Comparison of ENCODE assay signal across 22 mouse cellular contexts in the genomic region with DNA sequence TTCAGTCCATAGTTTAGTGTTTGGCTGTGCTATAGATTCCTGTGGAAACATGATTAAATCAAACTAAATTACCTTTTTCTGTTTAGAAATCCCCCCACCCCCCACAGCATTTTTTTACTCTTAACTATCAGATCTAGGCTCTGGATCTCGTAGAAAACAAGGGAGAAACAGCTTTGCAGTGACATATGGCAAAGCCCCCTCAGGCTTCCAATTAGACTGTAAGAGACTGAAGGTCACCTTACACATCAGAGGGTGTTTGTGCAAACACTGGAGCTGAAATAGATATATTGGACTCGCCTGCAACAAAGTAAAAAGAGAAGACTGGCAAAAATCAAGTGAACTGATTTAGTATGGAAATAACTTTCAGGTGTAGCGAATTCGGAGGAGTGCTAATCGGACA.
"Had no signal": no experiment of that assay in that cellular context is flagged by ENCODE, and none has a peak within 500 bp of the region (broad histone marks: within the 10 kb centered on the region; RNA-seq: fewer than 3 reads in every experiment).

No protein-coding gene starts in this region.

- H3K27ac ChIP-seq: limb, embryonic 12.5 days; limb, embryonic 15.5 days; liver, embryonic 14.5 days; macrophage; midbrain, embryonic 15.5 days; neural tube, embryonic 13.5 days; stomach, postnatal 0 days had no signal

- H3K9ac ChIP-seq: limb, embryonic 12.5 days; limb, embryonic 15.5 days; liver, embryonic 14.5 days; liver, postnatal 0 days; lung, embryonic 14.5 days; midbrain, embryonic 15.5 days; neural tube, embryonic 13.5 days had no signal

- H3K4me3 ChIP-seq: limb, embryonic 12.5 days; limb, embryonic 15.5 days; midbrain, embryonic 15.5 days; myocyte; neural tube, embryonic 13.5 days had no signal

- DNase-seq: kidney, adult 9 months; kidney, postnatal 14 days; kidney, postnatal 4 days; left cerebral cortex, postnatal 4 days; liver, postnatal 0 days; lung, embryonic 14.5 days; right cerebral cortex, adult 18-20 months; right cerebral cortex, postnatal 14 days; right cerebral cortex, postnatal 4 days; thymus, adult 2 months; thymus, postnatal 14 days; thymus, postnatal 4 days had no signal

- ATAC-seq: liver, postnatal 0 days; lung, postnatal 0 days; midbrain, embryonic 15.5 days had no signal

- H3K9me3 ChIP-seq: limb, embryonic 12.5 days; limb, embryonic 15.5 days; midbrain, embryonic 15.5 days; neural tube, embryonic 13.5 days had no signal

- H3K36me3 ChIP-seq: limb, embryonic 12.5 days; limb, embryonic 15.5 days; midbrain, embryonic 15.5 days; neural tube, embryonic 13.5 days had no signal

- H3K27me3 ChIP-seq: limb, embryonic 12.5 days; limb, embryonic 15.5 days; midbrain, embryonic 15.5 days; neural tube, embryonic 13.5 days had no signal

- H3K4me2 ChIP-seq: limb, embryonic 12.5 days; limb, embryonic 15.5 days; liver, embryonic 11.5 days; lung, embryonic 14.5 days; midbrain, embryonic 15.5 days; neural tube, embryonic 13.5 days had no signal
